Mouse (Mus musculus): ENCODE measurements around the gene Rasl12. TPM values are rescaled to one million over a fixed set of nuclear protein-coding genes. Genes with fewer than 3 reads are reported as not detected.

Gene Rasl12
- polyA plus RNA-seq, 1 experiment, result 0.05 TPM

- Histone ChIP-seq H3K79me2 (ENCODE audit: control insufficient read depth, insufficient read depth) (no peaks in the 10 kb centered on the region), H3K27me3 (ENCODE audit: control insufficient read depth, insufficient read depth, insufficient read length) (no peaks in the 10 kb centered on the region), H3ac (ENCODE audit: control insufficient read depth, insufficient read length, low read depth) (no peak overlapping the region), H3K36me3 (ENCODE audit: control insufficient read depth, insufficient read depth) (peaks cover 5% of the 10 kb centered on the region), H3K79me3 (ENCODE audit: low read depth) (no peaks in the 10 kb centered on the region), H3K4me3 (ENCODE audit: insufficient read depth, poor library complexity, severe bottlenecking) (no peak overlapping the region)
- no peak for TF ChIP-seq FOSL1 (IDR thresholded peaks at IDR 0.05; ENCODE audit: insufficient read depth, low read length, poor library complexity, severe bottlenecking)
- no peak for TF ChIP-seq MYOD1 (IDR thresholded peaks at IDR 0.05; ENCODE audit: control insufficient read depth, insufficient read length, low read depth)
- TF ChIP-seq MAX (IDR thresholded peaks at IDR 0.05), result no peak
- TF ChIP-seq USF1 (IDR thresholded peaks at IDR 0.05; ENCODE audit: low read depth), result no peak
- TF ChIP-seq CEBPB (IDR thresholded peaks at IDR 0.05; ENCODE audit: low read depth), result no peak
- no peak for TF ChIP-seq CTCF (IDR thresholded peaks at IDR 0.05; ENCODE audit: control insufficient read depth, insufficient read depth, insufficient read length)
- TF ChIP-seq MYOG (IDR thresholded peaks at IDR 0.05; ENCODE audit: control insufficient read depth, extremely low read depth, insufficient read length), result no peak
Observed at GRCm38 (mm10) chr9:65384276-65384675, 14.0 kb upstream of the Rasl12 start.

GRCm38 (mm10) chr9:65386373-65387140 lies 11.7 kb upstream of the Rasl12 start:
- Histone ChIP-seq H3K79me2 (ENCODE audit: control insufficient read depth, insufficient read depth) (no peaks in the 10 kb centered on the region), H3K4me3 (ENCODE audit: insufficient read depth, poor library complexity, severe bottlenecking) (no peak overlapping the region), H3K79me3 (ENCODE audit: low read depth) (no peaks in the 10 kb centered on the region), H3K36me3 (ENCODE audit: control insufficient read depth, insufficient read depth) (no peaks in the 10 kb centered on the region), H3ac (ENCODE audit: control insufficient read depth, insufficient read length, low read depth) (no peak overlapping the region), H3K27me3 (ENCODE audit: control insufficient read depth, insufficient read depth, insufficient read length) (peaks cover 20% of the 10 kb centered on the region)
- TF ChIP-seq CEBPB (IDR thresholded peaks at IDR 0.05; ENCODE audit: low read depth), result no peak
- TF ChIP-seq MAX (IDR thresholded peaks at IDR 0.05), result no peak
- TF ChIP-seq FOSL1 (IDR thresholded peaks at IDR 0.05; ENCODE audit: insufficient read depth, low read length, poor library complexity, severe bottlenecking), result no peak
- no peak for TF ChIP-seq CTCF (IDR thresholded peaks at IDR 0.05; ENCODE audit: control insufficient read depth, insufficient read depth, insufficient read length)
- no peak for TF ChIP-seq USF1 (IDR thresholded peaks at IDR 0.05; ENCODE audit: low read depth)
- TF ChIP-seq MYOD1 (IDR thresholded peaks at IDR 0.05; ENCODE audit: control insufficient read depth, insufficient read length, low read depth), result no peak
- no peak for TF ChIP-seq MYOG (IDR thresholded peaks at IDR 0.05; ENCODE audit: control insufficient read depth, extremely low read depth, insufficient read length)

GRCm38 (mm10) chr9:65390752-65391612 lies 7.3 kb upstream of the Rasl12 start:
- peaks cover 22% of the 10 kb centered on the region for H3K27me3 ChIP-seq (ENCODE audit: control insufficient read depth, insufficient read depth, insufficient read length)
- no peaks in the 10 kb centered on the region for H3K79me2 ChIP-seq (ENCODE audit: control insufficient read depth, insufficient read depth)
- no peaks in the 10 kb centered on the region for H3K79me3 ChIP-seq (ENCODE audit: low read depth)
- H3ac ChIP-seq (ENCODE audit: control insufficient read depth, insufficient read length, low read depth), result no peak overlapping the region
- no peak overlapping the region for H3K4me3 ChIP-seq (ENCODE audit: insufficient read depth, poor library complexity, severe bottlenecking)
- no peak for TF ChIP-seq MYOG (IDR thresholded peaks at IDR 0.05; ENCODE audit: control insufficient read depth, extremely low read depth, insufficient read length)
- no peak for TF ChIP-seq FOSL1 (IDR thresholded peaks at IDR 0.05; ENCODE audit: insufficient read depth, low read length, poor library complexity, severe bottlenecking)
- TF ChIP-seq MAX (IDR thresholded peaks at IDR 0.05), result no peak
- no peak for TF ChIP-seq MYOD1 (IDR thresholded peaks at IDR 0.05; ENCODE audit: control insufficient read depth, insufficient read length, low read depth)
- TF ChIP-seq CEBPB (IDR thresholded peaks at IDR 0.05; ENCODE audit: low read depth), result no peak
- TF ChIP-seq CTCF (IDR thresholded peaks at IDR 0.05; ENCODE audit: control insufficient read depth, insufficient read depth, insufficient read length), result no peak
- no peak for TF ChIP-seq USF1 (IDR thresholded peaks at IDR 0.05; ENCODE audit: low read depth)
- no peaks in the 10 kb centered on the region for H3K36me3 ChIP-seq (ENCODE audit: control insufficient read depth, insufficient read depth)

GRCm38 (mm10) chr9:65391613-65391964 lies 6.7 kb upstream of the Rasl12 start, which contains the start of gene Kbtbd13:
TSS of gene Kbtbd13 (minus strand) at chr9:65391652.
- H3K79me2 ChIP-seq (ENCODE audit: control insufficient read depth, insufficient read depth), result no peaks in the 10 kb centered on the region
- peaks cover 22% of the 10 kb centered on the region for H3K27me3 ChIP-seq (ENCODE audit: control insufficient read depth, insufficient read depth, insufficient read length)
- no peak within 1 kb of the TSS for H3K4me3 ChIP-seq (ENCODE audit: insufficient read depth, poor library complexity, severe bottlenecking)
- H3ac ChIP-seq (ENCODE audit: control insufficient read depth, insufficient read length, low read depth), result no peak within 1 kb of the TSS
- no peaks in the 10 kb centered on the region for H3K79me3 ChIP-seq (ENCODE audit: low read depth)
- no peaks in the 10 kb centered on the region for H3K36me3 ChIP-seq (ENCODE audit: control insufficient read depth, insufficient read depth)
- no peak for TF ChIP-seq MAX (IDR thresholded peaks at IDR 0.05)
- TF ChIP-seq CEBPB (IDR thresholded peaks at IDR 0.05; ENCODE audit: low read depth), result no peak
- TF ChIP-seq CTCF (IDR thresholded peaks at IDR 0.05; ENCODE audit: control insufficient read depth, insufficient read depth, insufficient read length), result no peak
- TF ChIP-seq MYOG (IDR thresholded peaks at IDR 0.05; ENCODE audit: control insufficient read depth, extremely low read depth, insufficient read length), result no peak
- TF ChIP-seq MYOD1 (IDR thresholded peaks at IDR 0.05; ENCODE audit: control insufficient read depth, insufficient read length, low read depth), result no peak
- no peak for TF ChIP-seq USF1 (IDR thresholded peaks at IDR 0.05; ENCODE audit: low read depth)
- no peak for TF ChIP-seq FOSL1 (IDR thresholded peaks at IDR 0.05; ENCODE audit: insufficient read depth, low read length, poor library complexity, severe bottlenecking)

GRCm38 (mm10) chr9:65392638-65393364 lies 5.5 kb upstream of the Rasl12 start:
- H3K4me3 ChIP-seq (ENCODE audit: insufficient read depth, poor library complexity, severe bottlenecking), result no peak overlapping the region
- no peaks in the 10 kb centered on the region for H3K79me2 ChIP-seq (ENCODE audit: control insufficient read depth, insufficient read depth)
- H3ac ChIP-seq (ENCODE audit: control insufficient read depth, insufficient read length, low read depth), result no peak overlapping the region
- no peaks in the 10 kb centered on the region for H3K36me3 ChIP-seq (ENCODE audit: control insufficient read depth, insufficient read depth)
- TF ChIP-seq FOSL1 (IDR thresholded peaks at IDR 0.05; ENCODE audit: insufficient read depth, low read length, poor library complexity, severe bottlenecking), result no peak
- no peak for TF ChIP-seq USF1 (IDR thresholded peaks at IDR 0.05; ENCODE audit: low read depth)
- no peak for TF ChIP-seq MYOD1 (IDR thresholded peaks at IDR 0.05; ENCODE audit: control insufficient read depth, insufficient read length, low read depth)
- TF ChIP-seq CEBPB (IDR thresholded peaks at IDR 0.05; ENCODE audit: low read depth), result no peak
- peak; percentile 67 for TF ChIP-seq CTCF (IDR thresholded peaks at IDR 0.05; ENCODE audit: control insufficient read depth, insufficient read depth, insufficient read length)
- no peak for TF ChIP-seq MAX (IDR thresholded peaks at IDR 0.05)
- TF ChIP-seq MYOG (IDR thresholded peaks at IDR 0.05; ENCODE audit: control insufficient read depth, extremely low read depth, insufficient read length), result no peak
- no peaks in the 10 kb centered on the region for H3K79me3 ChIP-seq (ENCODE audit: low read depth)
- peaks cover 22% of the 10 kb centered on the region for H3K27me3 ChIP-seq (ENCODE audit: control insufficient read depth, insufficient read depth, insufficient read length)

Measured in C2C12 (cell line).